Mouse (Mus musculus) CD8-positive naive resting alpha-beta T cell, adult 2 months (primary cell): ENCODE data around the gene Nfu1.
"Not testable (repeated sequence)": the region's sequence is repeated elsewhere in the genome, so short reads cannot be mapped to it uniquely, and the experiment has no call there.

Source experiments
- DNase-seq, 2 experiments: peaks; one replicate each; pipeline ENCODE4 v3.0.0; 2022; ENCODE audit warnings: low read depth in 2 of 2, low spot score in 2 of 2

Gene Nfu1

DNA sequence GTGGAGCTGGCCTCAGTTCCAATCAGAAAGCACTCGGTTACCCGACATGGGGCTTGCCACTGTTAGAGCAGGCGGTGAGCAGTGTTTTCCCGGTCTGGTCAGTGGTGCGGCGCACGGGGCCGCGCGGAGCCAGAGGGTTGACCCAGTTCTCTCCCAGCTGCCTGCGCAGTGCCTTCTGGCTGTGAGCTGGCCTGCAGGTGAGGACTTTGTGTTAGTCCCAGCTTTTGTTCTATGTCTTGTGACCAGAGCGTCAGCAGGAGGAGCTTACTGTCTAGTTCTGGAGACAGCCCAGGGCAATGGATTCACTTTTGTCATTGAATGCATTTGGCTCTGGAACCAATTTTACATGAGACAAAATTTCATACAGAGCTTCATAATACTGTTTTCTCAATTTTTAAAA lies 12.8 kb downstream of the Nfu1 start:
- DNase-seq: no peak

DNA sequence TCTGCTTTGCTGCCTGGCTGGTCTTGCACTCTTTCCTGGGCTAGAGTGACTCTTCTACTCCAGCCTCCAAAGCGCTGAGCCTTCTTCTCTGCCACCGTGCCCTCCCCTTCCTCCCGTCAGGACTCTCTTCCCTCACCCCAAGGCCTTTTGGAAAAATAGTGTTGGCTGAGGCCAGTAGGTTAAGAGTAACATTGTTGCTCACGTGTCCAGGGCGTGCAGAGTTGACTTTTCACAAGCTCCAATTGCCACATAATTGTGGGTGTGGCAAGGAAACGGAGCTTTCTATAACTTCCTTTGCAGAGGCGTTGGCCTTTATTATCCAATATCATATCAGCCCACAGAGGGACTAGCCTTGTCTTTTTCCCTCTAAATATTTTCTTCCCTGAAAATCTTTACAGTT lies 17.9 kb downstream of the Nfu1 start:
- DNase-seq: no peak

DNA sequence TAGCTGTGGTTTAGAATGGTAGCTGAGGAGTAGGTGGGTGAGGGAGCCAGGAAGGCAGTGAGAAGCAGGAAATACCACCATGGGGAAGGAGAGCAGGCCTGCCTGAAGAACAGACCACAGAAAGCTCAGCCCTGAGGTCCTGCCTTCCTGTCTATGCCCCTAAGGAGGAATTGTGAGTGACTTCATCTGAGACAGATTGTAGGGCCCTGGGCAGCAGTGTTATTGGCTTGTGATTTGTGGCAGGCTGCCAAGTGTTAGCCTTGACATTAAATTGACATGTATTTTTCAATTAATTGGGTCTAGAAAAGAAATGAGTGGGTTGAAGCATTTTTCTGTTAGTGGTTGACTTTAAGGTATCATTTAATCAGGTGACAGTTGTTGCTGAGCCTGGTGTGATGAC lies 19.8 kb downstream of the Nfu1 start:
- no peak for DNase-seq

DNA sequence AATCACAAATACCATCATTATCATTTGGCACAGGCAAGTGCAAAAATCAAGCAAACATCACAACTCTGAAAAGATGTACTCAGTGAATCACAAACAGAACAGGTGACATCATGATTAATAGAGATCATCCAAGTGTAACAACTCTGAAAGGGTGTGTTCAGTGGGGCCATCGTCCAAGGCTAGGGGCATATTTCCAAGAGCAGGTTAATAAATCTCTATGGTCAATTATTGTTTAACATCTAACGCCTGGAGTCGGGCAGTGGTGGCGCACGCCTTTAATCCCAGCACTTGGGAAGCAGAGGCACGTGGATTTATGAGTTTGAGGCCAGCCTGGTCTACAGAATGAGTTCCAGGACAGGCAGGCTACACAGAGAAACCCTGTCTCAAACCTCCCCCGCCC lies 22.3 kb downstream of the Nfu1 start:
- DNase-seq: not testable (repeated sequence)

DNA sequence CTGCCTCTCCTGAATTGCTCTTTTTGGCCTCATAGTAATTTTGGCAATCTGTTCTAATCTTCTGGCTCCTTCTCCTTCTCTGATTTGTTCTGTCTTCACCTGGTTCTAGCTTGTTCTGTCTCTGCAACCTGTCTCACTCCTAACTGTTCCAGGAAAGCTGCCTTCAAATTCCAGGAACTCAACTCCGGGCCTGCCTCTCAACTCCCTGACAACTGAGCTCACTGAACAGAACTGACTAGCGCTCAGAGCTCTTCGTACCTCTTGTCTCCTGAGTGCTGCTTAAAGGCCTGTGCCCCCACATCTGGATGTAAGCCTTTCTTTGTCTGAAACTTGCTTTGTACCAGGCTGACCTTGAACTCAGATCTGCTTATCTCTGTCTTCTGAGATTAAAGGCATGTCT lies 23.4 kb downstream of the Nfu1 start:
- DNase-seq: no peak

DNA sequence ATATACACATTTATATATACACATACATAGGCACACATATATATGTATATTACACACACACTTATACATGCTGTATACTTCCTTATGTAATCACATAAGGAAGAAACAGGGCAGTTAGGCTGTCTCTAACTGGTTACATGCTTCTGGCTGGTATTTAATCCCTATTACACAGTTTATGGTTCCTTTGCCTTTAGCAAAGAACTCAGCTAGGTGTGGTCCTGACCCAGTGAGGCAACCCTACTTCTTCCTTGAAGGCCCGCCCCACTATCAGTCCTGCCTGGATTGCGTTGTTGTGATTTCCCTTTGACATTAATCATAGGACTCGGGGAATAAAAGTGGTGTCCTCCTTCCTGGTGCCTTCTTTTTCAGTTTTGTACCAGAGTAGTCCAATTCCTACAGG lies 25.4 kb downstream of the Nfu1 start:
- DNase-seq: no peak

DNA sequence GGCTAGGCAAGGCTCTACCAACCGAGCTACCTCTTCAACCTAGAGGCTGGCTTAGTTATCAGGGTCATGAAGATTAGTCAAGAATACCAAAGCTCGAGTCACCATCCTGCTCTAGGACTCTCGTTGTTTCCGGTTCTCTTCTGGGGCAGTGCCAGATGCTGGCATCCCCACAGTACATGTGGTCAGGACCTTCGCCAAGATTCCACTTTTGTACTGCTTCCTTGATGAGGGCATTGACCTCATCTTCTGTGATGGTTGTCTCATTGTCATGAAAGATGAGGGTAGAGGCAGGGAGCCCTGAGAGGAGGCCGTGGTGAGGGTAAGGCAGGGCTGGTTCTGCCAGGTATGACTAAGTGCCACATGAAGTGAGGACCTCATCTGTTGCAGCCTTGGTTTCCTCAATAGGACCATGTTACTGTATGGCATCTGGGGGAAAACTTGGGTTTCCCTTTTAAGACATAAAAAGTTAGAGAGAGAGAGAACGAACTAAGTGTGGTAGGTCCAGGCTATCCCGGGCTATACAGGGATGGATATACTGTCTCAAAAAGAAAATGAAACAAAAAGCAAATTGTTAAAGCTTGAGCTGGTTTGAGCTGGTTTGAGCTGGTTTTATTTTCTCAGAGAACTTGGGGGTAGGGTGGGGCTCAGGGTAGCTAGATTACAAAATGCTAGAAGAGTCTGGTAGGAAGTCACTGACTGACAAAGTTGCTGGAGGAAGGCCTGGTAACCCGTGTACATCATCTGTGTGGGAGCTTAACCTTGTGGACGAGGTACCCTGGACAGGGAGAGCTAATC lies 29.0 kb downstream of the Nfu1 start:
- DNase-seq: peak in 1 of 2 experiments; percentile 46

DNA sequence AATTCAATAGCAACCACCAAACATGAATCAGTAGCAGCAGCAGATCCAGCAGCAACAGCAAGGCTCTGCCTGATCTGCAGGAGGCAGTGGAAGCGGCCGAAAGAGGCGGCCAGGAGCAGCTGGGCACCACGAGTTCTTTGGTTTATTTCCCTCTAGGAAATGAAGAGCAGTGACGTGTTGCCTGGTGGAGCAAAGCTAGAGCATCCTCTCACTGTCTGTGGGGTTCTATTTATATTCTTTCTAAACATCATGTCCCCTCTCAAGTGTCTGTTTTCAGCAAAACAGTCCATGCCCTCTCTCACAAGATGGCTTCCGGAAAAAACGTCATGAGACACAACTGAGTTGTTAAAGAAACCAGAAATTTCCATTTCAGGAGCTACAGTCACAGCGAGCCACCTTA lies 30.1 kb downstream of the Nfu1 start:
- no peak for DNase-seq

DNA sequence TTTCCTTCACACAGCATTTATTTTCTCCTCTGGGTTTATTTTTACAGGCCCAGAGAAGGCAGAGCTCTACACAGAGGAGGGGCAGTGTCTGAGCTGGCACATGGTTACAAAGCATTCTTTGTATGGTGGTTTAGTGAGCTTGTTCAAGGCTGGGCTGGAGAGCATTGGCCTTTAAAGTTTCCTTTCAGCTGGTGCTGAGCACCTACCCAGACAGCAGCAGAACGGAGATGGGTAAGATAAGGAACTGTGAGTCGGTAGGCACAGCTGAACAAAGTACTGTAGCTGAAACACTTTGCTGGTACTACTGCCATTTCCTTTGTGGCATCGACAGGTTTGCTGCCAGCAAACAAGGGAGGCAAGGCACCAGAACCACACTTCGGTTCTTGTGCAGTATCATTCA lies 31.9 kb downstream of the Nfu1 start:
- peak; percentile 45 to 54 for DNase-seq

DNA sequence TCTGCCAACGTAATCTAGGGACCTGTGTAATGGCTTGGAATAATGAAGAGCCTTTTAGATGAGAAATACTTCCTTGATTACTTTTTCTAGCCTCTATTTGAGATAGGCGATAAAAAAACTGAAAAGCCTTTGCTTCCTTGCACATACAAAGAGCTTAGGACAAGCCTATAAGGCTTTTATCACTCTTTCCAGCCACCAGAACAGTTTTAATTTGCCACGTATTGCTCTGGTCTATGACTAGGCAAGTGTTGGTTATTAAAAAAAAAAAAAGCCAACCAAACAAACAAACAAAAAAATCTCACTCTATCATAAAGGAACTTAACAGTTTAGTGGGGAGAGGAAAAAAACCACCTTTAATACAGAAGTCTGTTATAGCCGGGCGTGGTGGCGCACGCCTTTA lies 32.4 kb downstream of the Nfu1 start:
- no peak for DNase-seq

DNA sequence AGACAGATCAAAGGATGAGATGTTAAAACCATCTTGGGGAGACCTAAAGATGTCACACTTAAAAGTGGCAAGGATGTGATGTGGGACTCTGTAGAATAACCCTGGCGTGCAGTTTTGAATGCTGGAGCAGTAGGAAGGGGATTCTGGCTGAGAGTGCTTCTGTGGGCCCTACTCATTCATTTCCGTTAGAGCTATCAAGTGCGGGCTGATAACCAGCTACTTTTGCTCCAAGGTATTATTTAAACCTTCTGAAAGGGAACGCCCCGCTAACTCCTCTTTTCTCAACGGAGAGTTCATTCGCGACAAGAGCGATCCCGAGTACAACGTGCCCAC lies 32.9 kb downstream of the Nfu1 start:
- DNase-seq: no peak

DNA sequence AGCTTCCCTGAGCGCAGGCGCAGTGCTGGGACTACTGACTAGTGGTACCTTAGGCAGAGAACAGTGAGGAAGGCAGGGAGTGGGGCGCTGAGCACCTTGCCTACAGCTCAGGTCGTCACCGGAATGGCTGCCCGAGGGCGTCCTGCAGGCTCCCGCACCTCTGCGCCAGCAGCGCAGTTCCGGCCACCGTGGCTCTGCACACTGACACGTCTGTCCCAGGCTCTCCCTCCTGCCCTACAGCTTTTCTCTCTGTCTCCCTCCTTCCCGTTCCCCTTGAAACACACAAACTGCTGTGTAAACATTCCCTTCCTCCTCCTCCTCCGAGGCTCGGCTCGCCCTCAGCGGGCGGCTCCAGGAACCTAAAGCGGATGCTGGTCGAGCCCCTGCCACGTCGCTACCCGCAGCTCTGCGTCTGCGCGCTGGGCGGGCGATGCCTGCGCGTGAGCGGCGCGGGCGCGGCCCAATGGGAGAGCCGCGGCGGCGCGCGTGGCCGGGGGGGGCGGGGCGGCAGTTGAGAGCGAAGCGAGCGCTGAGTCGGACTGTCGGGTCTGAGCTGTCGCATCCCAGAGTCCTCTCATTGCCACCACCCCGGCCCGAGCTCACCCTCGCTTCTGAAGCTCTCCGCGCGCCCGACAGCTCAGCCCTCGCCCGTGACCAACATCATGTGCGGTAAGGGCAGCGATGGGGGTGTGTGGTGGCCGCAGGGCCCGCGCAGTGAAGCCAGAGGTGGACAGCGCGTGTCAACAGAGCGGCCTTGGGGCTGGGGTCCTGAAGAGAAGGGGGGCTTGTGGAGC lies 33.5 kb downstream of the Nfu1 start, which contains the start of gene Gfpt1:
Gene Gfpt1 (plus strand): TSS at position 510 of the 794 bp plus-strand sequence.
- DNase-seq: peak; percentile 89 to 92

DNA sequence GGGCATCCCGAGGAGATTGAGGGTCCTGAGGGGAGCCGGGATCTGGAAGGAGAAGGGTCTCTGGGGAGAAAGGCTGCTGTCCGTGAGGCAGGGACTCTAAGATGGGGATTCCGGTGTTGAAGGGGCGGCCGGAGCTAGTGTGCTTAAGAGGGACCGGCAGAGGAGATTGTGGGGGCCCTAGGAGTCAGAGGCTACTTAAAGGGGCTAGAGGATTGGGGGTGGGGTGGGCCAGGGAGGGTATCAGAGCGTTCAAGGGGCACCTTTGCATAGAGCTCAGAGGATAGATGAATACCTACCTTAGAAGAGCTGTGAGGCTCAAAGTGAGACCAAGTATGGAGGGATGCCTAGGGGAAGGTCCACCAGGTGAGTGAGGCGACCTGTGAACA lies 34.1 kb downstream of the Nfu1 start:
- DNase-seq: no peak

DNA sequence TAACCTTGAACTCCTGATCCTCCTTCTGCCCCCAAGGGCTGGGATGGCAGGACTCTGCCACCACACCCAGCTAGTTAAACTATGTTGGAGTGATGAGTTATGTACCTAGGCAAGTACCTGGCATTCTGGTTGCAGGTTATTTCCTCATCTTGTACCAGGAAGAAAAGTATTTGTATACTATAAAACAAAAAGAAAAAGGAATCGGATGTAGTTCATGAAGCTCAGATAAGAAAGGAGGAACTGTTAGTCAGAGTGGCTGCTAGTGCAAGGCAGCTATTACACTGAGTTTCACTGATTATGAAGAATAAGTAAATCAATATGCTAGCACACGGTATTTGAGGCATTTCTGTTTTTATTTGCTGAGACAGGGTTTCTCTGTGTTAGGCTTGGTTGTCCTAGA lies 35.9 kb downstream of the Nfu1 start:
- DNase-seq: no peak

DNA sequence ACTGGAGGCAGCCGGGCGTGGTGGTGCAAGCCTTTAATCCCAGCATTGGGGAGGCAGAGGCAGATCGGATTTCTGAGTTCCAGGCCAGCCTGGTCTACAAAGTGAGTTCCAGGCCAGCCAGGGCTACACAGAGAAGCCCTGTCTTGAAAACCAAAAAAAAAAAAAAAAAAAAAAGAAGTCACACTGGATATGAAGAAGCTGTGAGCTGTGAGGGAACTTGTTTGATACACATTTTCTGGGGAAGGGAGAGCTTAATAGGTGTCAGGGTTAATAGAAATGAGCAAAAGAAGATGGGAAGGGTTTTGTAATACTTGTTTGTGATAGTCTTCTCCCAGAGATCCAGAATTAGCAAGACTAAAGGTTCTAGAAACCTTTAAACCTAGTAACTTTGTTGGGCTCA lies 36.5 kb downstream of the Nfu1 start:
- DNase-seq: no peak

DNA sequence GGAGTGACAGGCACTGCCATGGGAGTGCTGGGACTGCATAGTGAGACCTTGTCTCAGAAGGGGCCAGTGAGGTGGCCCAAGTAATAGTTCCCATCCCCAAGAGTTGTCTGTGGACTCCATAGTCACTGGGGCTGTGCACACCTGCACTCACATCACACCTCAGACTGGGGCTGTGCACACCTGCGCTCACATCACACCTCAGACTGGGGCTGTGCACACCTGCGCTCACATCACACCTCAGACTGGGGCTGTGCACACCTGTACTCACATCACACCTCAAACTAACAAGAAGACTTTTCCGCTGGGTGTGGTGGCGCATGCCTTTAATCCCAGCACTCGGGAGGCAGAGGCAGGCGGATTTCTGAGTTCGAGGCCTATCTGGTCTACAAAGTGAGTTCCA lies 39.7 kb downstream of the Nfu1 start:
- not testable (repeated sequence) for DNase-seq

DNA sequence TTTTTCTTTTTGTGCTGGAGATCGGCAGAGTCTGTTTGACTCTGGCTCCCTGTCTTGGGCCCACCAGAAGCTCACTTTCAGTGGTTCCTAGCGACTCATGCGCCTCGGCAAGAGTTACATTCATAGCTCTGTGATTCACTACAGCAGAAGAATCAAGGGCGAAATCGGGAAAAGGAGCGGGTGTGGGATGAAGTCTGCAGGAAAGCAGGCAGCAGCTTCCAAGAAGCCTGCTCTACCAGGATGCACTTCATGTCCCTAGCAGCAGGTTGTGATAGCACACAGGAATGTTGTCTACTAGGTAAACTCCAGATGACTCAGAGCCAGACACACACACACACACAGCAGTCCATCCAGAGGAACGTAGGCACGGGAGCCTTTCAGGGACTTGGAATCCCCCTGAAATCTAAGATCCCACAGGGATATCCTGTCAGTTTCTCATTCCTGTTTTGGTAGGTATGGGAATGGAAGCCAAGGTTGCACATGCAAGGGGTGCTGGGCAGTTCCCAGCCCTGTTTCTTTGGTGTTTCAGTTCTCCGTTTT lies 42.9 kb downstream of the Nfu1 start:
- no peak for DNase-seq

DNA sequence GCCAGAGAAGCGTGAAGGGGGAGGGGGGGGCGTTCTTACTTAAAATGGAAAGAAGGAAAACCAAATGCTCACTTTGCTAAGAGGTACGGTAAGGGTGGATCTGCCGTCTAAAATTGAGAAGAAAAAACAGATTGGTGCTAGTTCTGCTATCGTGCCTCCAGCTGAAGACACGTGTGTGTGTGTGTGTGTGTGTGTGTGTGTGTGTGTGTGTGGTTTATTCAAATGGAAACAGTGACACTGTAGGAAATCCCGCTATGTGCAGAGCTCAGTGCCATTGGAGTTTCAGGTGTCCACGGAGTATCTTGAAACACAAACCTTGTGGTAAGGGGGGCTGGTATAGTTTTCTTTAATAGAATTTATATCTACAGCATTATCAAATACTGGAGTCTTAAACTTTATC lies 45.2 kb downstream of the Nfu1 start:
- no peak for DNase-seq

DNA sequence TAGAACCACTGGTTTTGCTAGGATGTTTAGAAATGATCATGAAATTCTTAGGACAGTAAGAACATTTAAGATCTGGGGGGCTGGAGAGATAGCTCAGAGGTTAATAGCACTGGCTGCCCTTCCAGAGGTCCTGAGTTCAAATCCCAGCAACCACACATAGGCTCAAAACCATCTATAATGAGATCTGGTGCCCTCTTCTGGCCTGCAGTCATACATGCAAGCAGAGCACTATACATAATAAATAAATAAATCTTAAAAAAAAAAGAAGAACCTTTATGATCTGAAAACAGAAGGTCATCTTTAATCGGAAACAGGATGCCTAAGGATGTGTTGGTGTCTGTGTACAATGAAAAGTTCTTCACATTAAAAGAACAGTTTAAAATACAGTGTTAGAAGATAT lies 50.7 kb downstream of the Nfu1 start:
- DNase-seq: no peak

DNA sequence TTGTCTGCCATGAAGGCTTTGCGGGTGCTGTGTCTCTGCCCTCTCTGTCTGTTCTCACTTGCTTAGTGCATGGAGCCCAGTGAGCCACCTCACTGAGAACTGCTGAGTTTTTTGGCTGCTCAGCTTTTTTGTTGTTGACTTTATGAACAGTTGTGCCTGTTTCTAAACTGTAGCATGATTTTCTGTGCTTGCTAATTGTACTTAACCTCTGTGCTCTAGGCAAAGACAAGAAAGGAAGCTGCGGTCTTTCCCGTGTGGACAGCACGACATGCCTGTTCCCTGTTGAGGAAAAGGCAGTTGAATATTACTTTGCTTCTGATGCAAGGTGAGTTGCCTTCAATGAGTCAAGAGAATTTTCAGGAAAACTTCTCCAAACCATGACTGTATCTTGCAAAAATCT lies 54.5 kb downstream of the Nfu1 start:
- no peak for DNase-seq

DNA sequence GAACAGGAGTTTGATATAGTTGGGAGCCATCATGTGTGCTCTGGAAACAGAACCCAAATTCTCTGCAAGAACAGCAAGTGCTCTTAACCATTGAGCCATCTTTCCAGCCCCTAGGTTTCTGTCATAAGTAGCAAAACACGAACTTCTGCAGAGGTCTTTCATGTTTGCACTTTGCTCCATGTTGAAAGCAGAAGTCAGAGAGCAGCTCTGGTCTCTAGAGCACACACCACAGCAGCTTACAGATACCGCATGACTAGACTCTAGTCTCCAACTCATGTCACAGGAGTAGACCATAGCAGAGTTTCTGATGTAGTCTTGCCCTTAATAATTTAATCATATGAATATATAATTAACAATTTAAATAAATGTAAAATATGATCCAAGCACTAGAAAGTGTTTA lies 59.2 kb downstream of the Nfu1 start:
- no peak for DNase-seq

DNA sequence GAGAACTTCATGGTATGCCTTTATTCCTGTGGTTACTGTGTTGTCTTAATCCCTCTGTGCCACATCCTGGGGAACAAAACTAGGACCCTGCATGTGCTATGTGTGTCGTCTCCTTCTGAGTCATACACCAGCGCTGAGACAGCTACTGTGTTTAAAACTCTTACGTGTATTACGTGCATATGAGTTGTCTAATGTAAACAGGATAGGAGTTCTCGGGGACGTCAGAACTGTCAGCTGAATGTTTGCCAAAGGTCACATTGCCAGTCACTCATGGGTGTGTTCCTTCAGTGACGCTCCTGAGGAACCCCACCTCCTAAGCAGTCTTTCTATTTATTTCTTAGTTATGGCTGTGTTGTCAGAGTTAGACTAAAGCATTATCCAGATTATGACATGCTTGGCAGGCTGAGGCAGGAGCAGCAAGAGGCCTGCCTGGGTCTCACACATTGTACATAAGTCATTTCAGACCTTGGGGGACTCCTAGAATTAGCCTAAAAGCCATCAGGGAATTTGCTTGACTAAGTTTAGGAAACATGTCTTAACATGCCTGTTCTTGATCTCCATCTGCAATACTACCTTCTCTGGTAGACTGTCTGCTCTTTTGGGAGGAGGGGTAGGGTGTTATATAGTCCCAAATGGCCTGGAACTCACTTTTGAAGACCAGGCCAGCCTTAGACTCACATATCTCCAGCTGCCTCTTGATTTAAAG lies 60.3 kb downstream of the Nfu1 start:
- no peak for DNase-seq
